Mouse (Mus musculus): ENCODE data around the gene Srarp. TPM values are rescaled to one million over a fixed set of nuclear protein-coding genes. Genes with fewer than 3 reads are reported as not detected.

Srarp gene
- polyA plus RNA-seq, 1 experiment from 2014 or later: not detected

DNA sequence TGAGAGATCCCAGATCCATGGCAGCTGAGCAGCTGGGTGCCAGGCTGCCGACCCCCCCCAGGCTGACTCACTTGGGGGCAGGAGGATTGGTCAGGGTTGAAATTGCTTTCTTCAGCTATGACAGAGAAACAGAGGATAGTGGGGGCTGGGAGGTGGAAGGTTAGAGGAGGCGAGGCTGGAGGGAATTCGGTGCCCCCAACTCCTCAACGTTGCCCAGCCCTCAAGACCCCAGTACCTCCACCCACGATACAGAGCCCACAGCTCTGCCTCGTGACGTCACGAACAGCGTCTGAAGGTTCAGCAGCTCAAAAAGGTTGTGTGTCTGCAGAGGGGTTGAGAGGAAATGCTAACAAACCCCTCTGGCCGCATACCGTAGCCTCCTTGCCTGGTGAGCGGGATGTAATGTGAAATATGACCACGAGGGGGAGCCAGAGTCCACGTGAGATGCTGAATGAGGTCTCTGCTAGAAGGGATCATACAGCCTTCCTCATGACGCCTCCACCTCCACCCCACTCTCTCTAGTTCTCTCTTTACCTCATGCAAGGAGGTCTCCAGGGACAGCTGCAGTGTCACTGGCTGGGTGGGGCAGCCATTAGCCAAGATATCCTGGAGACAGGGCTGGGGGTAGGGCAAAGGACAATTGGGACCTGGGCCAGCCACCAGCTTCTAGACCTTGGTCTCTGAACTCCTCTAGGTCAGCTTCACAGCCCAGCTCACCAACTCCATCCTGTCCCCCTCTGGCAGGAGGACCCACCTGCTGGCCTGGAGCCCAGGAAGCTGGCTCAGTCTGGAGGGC lies 31.2 kb downstream of the Srarp start:
- no peak overlapping the region for H3K27ac ChIP-seq
- no peak overlapping the region for H3K4me3 ChIP-seq (ENCODE audit: inconsistent target)
- WGBS (ENCODE audit: missing documents): 19% methylated on average over 15 of the region's 15 CpGs
- no peaks in the 10 kb centered on the region for H3K79me2 ChIP-seq (ENCODE audit: inconsistent target)
- H3K36me3 ChIP-seq (ENCODE audit: inconsistent target): no peaks in the 10 kb centered on the region

DNA sequence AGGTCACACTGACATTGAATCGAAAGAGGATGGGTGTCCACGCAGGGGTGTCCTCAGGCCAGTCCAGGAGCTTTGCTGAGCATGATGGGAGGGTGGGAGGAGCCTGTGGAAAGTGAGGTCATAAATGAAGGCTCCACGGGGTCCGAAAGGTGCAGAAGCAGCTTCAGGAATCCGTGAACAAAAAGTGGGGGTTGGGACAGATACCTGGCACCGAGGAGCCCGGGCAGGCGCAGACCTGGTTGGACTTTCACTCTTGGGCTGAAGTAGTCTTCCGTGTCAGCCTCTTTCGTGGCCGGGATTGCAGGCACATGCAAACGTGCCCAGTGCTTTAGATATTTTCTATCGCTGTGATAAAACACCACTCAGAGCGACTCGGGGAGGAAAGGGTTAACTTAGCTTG lies 35.7 kb downstream of the Srarp start:
- Histone ChIP-seq H3K4me3 (ENCODE audit: inconsistent target) (no peak overlapping the region), H3K36me3 (ENCODE audit: inconsistent target) (no peaks in the 10 kb centered on the region), H3K79me2 (ENCODE audit: inconsistent target) (no peaks in the 10 kb centered on the region), H3K27ac (no peak overlapping the region)
- WGBS (ENCODE audit: missing documents): 91% methylated on average over 15 of the region's 15 CpGs

DNA sequence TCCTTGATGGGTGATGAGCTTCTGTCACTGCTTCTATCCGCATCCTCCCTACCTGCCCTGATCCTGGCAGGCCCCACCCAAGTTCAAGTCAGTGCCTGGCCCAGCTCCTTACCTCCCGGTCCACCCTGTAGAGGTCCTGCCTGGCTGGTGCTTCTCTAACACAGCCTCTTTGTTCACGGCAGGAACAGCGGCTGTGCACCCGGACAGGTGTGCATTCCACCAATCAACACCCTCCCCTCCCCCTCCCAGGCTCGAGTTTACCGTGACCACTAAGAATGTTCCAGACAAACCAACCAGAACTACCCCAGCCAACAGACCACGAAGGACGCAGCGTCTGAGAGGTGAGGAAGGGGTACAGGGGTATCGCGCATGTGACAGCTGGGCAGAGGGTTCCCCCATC lies 37.4 kb downstream of the Srarp start, which contains the start of gene Clcnka:
Gene Clcnka (minus strand): TSS at position 180 of the 400 bp plus-strand sequence.
- no peaks in the 10 kb centered on the region for H3K36me3 ChIP-seq (ENCODE audit: inconsistent target)
- no peak within 1 kb of the TSS for H3K4me3 ChIP-seq (ENCODE audit: inconsistent target)
- no peaks in the 10 kb centered on the region for H3K79me2 ChIP-seq (ENCODE audit: inconsistent target)
- WGBS (ENCODE audit: missing documents): 73% methylated on average over 12 of the region's 12 CpGs
- no peak within 1 kb of the TSS for H3K27ac ChIP-seq

DNA sequence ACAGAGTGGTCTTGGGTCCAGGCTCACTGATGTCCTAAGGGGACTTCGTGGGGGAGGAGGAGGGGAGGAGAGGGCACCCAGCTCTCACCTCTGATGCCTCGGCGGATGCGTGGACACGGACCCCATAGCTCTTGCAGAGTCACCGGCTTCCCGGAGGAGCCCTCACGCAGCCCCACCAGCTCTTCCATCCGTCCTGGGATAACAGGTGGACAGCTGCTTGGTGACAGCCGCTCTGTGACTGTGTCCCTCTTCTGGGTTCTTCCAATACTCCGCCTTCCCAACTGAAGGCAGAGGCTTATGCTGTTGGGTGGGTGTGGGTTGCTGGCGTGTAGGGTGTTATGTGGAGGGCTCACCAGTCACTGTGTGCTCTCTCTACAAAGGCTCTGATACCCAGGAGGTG lies 38.0 kb downstream of the Srarp start:
- H3K27ac ChIP-seq: no peak overlapping the region
- no peaks in the 10 kb centered on the region for H3K36me3 ChIP-seq (ENCODE audit: inconsistent target)
- no peaks in the 10 kb centered on the region for H3K79me2 ChIP-seq (ENCODE audit: inconsistent target)
- WGBS (ENCODE audit: missing documents): 88% methylated on average over 12 of the region's 12 CpGs
- H3K4me3 ChIP-seq (ENCODE audit: inconsistent target): no peak overlapping the region

DNA sequence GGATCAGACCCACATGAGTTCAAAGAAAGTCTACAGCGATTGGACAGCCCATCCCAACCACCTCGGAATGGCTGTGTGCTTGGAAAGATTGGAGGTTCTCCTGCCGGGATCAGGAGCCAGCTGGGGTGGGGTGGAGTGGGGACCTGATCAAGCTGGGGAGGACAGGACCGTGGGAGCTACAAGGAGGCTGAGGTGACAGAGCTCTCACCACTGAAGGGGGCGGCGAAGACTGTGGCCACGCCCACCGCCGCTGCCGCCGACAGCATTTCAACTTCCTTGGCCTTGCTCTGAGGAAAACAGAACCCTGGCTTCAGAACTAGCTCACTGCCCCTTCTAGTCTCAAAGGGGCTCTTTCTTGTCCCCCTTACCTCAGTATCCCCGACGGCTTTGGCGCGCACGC lies 41.2 kb downstream of the Srarp start:
- Histone ChIP-seq H3K36me3 (ENCODE audit: inconsistent target) (no peaks in the 10 kb centered on the region), H3K79me2 (ENCODE audit: inconsistent target) (no peaks in the 10 kb centered on the region), H3K4me3 (ENCODE audit: inconsistent target) (no peak overlapping the region), H3K27ac (no peak overlapping the region)
- WGBS (ENCODE audit: missing documents): 58% methylated on average over 16 of the region's 16 CpGs

DNA sequence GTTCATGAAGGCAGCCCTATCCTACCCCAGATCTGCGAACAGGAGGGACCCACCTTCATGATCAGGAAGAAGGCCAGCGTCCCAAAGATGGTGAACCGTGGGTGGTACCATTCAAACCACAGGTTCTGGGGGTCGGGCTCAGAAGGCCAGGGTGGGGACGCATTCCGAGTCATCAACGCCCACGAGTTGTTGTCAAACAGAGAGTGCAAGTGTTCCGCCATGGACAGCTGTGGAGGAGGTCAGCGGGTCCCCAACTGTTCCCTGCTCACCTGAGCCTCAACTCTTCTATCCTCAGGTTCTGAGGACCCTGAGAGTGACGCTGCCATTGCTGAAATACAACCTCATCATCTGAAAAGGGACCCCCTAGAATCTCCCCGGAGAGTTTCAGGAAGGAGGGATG lies 44.6 kb downstream of the Srarp start:
- H3K36me3 ChIP-seq (ENCODE audit: inconsistent target): no peaks in the 10 kb centered on the region
- no peak overlapping the region for H3K27ac ChIP-seq
- H3K4me3 ChIP-seq (ENCODE audit: inconsistent target): no peak overlapping the region
- H3K79me2 ChIP-seq (ENCODE audit: inconsistent target): no peaks in the 10 kb centered on the region
- WGBS (ENCODE audit: missing documents): 85% methylated on average over 12 of the region's 12 CpGs

DNA sequence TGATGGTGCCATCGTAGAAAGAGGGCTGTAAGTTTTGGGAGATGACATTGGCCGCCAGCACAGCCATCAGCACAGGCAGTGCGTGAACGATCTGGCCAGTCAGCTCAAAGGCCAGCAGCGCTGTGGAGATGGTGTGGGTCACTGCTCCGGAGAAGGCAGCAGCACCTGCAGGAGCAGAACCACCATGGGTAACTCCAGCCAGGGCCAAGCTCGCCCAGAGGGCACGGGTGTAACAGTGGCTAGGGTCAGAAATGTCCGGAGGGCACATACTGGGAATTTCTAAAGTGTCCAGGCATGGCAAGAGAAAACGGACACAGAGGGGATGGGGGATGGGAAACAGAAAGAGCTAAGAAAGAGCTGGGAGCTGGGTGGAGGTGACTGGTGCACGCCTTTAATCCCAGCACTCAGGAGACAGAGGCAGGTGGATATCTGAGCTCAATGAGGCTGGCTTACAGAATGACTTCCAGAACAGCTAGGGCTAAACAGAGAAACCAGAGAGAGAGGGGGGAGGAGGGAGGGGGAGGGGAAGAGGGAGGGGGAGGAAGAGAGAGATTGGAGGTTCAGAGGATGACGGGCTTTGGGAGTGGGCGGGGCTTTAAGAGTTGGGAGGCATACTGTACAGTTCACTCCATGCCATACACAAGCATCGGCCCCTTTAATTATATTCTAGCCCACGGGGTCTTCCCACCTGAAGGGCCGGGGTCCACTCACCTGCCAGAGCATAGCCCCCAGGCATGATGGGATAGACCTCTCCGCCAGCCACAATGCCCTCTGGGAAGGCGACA lies 46.3 kb downstream of the Srarp start:
- Histone ChIP-seq H3K4me3 (ENCODE audit: inconsistent target) (no peak overlapping the region), H3K36me3 (ENCODE audit: inconsistent target) (no peaks in the 10 kb centered on the region), H3K27ac (no peak overlapping the region), H3K79me2 (ENCODE audit: inconsistent target) (no peaks in the 10 kb centered on the region)
- WGBS (ENCODE audit: missing documents): 90% methylated on average over 18 of the region's 18 CpGs

DNA sequence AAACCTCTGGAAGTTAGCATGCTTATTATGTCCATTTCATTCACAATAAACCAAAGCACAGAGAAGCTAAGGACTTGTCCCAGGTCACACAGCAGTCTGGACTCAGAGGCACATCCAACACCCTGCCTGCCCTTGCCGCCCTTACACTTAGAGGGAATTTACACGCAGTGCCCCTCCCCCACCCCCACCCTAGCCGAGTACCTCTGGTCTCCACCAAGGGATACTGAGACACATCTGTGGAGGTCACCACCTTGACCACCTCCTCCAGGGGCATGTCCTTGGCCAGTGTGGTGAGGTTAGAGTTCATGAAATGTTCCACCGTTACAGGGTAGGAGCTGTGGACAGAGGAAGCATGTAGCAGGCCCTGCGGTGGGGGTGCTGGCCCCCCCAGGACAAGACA lies 48.0 kb downstream of the Srarp start:
- H3K36me3 ChIP-seq (ENCODE audit: inconsistent target): no peaks in the 10 kb centered on the region
- 77% methylated on average over 4 of the region's 5 CpGs for WGBS (ENCODE audit: missing documents)
- no peak overlapping the region for H3K4me3 ChIP-seq (ENCODE audit: inconsistent target)
- H3K79me2 ChIP-seq (ENCODE audit: inconsistent target): no peaks in the 10 kb centered on the region
- no peak overlapping the region for H3K27ac ChIP-seq

DNA sequence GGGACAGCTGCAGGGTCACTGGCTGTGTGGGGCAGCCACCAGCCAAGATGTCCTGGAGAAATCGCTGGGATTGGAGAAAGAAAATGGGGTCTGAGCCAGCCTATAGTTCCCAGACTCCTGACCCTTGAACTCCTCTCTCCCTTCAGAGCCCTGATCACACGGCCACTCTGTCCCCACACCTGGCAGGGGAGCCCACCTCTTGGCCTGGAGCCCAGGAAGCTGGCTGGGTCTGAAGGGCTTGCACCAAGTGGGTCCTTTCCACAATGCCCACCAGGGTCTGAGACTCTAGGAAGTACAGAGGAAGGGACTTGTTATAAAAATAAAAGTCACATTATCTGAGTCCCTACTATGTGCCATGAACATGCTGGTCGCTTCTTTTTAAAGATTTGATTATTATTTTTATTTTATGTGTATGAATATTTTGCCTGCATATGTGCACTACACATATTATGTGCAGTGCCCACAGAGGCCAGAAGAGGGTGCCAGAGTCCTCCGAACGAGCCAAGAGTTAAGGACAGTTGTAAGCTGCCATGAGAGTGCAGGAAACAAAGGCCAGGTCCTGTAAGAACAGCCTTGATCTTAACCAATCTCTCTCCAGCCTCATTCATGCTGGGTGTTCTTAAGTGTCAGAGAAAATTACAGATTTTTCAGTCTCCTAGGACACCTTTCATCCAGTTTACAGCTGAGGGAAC lies 48.7 kb downstream of the Srarp start:
- no peak overlapping the region for H3K27ac ChIP-seq
- WGBS (ENCODE audit: missing documents): 20% methylated on average over 5 of the region's 5 CpGs
- no peaks in the 10 kb centered on the region for H3K79me2 ChIP-seq (ENCODE audit: inconsistent target)
- H3K4me3 ChIP-seq (ENCODE audit: inconsistent target): no peak overlapping the region
- H3K36me3 ChIP-seq (ENCODE audit: inconsistent target): no peaks in the 10 kb centered on the region

DNA sequence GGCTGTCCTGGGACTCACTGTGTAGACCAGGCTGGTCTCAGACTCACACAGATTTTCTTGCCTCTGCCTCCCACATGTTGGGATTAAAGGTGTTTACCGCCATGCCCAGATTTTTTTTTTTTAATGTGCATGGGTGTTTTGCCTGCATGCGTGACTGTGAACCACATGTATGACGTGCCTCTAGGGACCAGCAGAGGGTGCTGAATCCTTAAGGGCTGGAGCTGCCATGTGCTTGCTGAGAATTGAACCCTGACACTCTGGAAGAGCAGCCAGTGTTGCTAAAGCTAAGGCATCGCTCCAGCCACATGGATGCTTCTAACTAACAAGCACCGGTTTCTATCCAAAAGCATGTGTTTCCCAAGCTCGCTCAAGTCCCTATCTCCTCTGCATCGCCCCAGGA lies 49.8 kb downstream of the Srarp start:
- 88% methylated on average over 7 of the region's 7 CpGs for WGBS (ENCODE audit: missing documents)
- Histone ChIP-seq H3K4me3 (ENCODE audit: inconsistent target) (no peak overlapping the region), H3K79me2 (ENCODE audit: inconsistent target) (no peaks in the 10 kb centered on the region), H3K27ac (no peak overlapping the region), H3K36me3 (ENCODE audit: inconsistent target) (no peaks in the 10 kb centered on the region)

DNA sequence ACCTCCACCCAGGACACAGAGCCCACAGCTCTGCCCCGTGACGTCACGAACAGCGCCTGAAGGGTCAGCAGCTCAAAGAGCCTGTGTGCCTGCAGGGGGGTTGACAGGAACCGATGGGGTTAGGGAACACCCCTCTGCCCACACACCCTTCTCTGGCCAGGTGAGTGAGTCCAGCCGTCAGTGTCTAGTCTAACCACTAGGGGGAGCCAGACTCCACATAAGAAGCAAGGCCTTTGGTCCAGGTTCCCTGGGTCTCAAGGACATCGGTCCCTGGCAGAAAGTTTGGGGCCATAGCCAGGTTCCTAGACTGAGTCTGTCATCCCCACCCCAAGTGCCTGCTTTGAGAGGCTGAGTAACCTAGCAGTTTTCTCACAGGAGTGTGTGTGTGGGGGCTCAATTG lies 50.6 kb downstream of the Srarp start:
- Histone ChIP-seq H3K36me3 (ENCODE audit: inconsistent target) (no peaks in the 10 kb centered on the region), H3K27ac (no peak overlapping the region), H3K4me3 (ENCODE audit: inconsistent target) (no peak overlapping the region), H3K79me2 (ENCODE audit: inconsistent target) (no peaks in the 10 kb centered on the region)
- under 1% methylated on average over 7 of the region's 7 CpGs for WGBS (ENCODE audit: missing documents)

Other genes starting within 250 kb of the Srarp start
- gene Rsg1, start 222.1 kb downstream of the Srarp start, polyA plus RNA-seq (2018): 0.22 to 1.3 TPM in 2 of 3 replicates, not detected in the other
- 0.35 TPM in 1 of 3 replicates, not detected in the others for gene Arhgef19, start 196.6 kb downstream of the Srarp start, polyA plus RNA-seq (2018)
- 0.03 to 0.17 TPM in 2 of 3 replicates, not detected in the other for gene Epha2, start 134.9 kb downstream of the Srarp start, polyA plus RNA-seq (2018)
- not detected in 3 replicates for gene Fam131c, start 67.9 kb downstream of the Srarp start, polyA plus RNA-seq (2018)
- gene Clcnka, start 37.4 kb downstream of the Srarp start, polyA plus RNA-seq (2018): not detected in 3 replicates
- gene Clcnkb, start 20.1 kb downstream of the Srarp start, polyA plus RNA-seq (2018): not detected in 3 replicates
- gene Hspb7, start 15.3 kb downstream of the Srarp start, polyA plus RNA-seq (2018): not detected in 3 replicates
- gene Zbtb17, start 8.5 kb upstream of the Srarp start, polyA plus RNA-seq (2018): 10.7 to 11.7 TPM (median 11.6 TPM) in 3 replicates
- gene Spen, start 102.5 kb upstream of the Srarp start, polyA plus RNA-seq (2018): 18.2 to 31.4 TPM (median 19.2 TPM) in 3 replicates
- gene Fblim1, start 170.0 kb upstream of the Srarp start, polyA plus RNA-seq (2018): 107 to 177 TPM (median 134 TPM) in 3 replicates
- gene Tmem82, start 182.5 kb upstream of the Srarp start, polyA plus RNA-seq (2018): 1.3 to 4.5 TPM (median 2.7 TPM) in 3 replicates
- gene Slc25a34, start 187.7 kb upstream of the Srarp start, polyA plus RNA-seq (2018): 0.09 to 0.17 TPM in 2 of 3 replicates, not detected in the other
- gene Plekhm2, start 228.8 kb upstream of the Srarp start, polyA plus RNA-seq (2018): 44.8 to 76.0 TPM (median 74.2 TPM) in 3 replicates
- gene Rsc1a1, start 249.5 kb upstream of the Srarp start, polyA plus RNA-seq (2018): 4.2 to 8.9 TPM in 2 of 3 replicates, not detected in the other

Data from macrophage (primary cell).